Mouse (Mus musculus) CH12.LX (cell line): ENCODE data around the gene Ddn. TPM values are rescaled to one million over a fixed set of nuclear protein-coding genes. Genes with fewer than 3 reads are reported as not detected.

Experiments used
- DNase-seq: peaks from one replicate; pipeline ENCODE4 v3.0.0-alpha.2; 2013; ENCODE audit errors: extremely low read depth
- H3K27ac ChIP-seq: 2 replicates; pipeline ENCODE4 v1.5.1; 2012; ENCODE audit warnings: low read depth, mild to moderate bottlenecking, control low read depth, moderate library complexity; ENCODE audit not compliant: insufficient read depth
- H3K27me3 ChIP-seq: replicated peaks from 2 replicates; pipeline ENCODE3; 2012; ENCODE audit warnings: inconsistent platforms
- H3K36me3 ChIP-seq, 2 experiments: replicated peaks in 1 of 2; 2 replicates each; pipeline versions ENCODE3 to v1.6.1; 2012; ENCODE audit warnings: inconsistent platforms in 1 of 2, low read length in 1 of 2, mild to moderate bottlenecking in 1 of 2, mixed read lengths in 1 of 2, moderate library complexity in 1 of 2; ENCODE audit not compliant: control insufficient read depth in 1 of 2, insufficient read depth in 1 of 2
- H3K4me1 ChIP-seq, 2 experiments: 2 replicates each; pipeline ENCODE4 v1.6.1; 2012; ENCODE audit warnings: inconsistent platforms in 1 of 2, moderate library complexity in 1 of 2; ENCODE audit not compliant: insufficient read depth in 2 of 2, control insufficient read depth in 1 of 2
- H3K4me2 ChIP-seq: 2 replicates; pipeline ENCODE4 v1.6.1; 2012; ENCODE audit warnings: low read depth, mild to moderate bottlenecking, control low read depth; ENCODE audit not compliant: poor library complexity, insufficient read depth, severe bottlenecking
- H3K4me3 ChIP-seq, 3 experiments: fragments of 150-350 bp in 1 of 3; sonication (generic) in 1 of 3; replicated peaks in 1 of 3; 2 replicates each; pipeline versions ENCODE3 to v1.5.1; 2011 to 2012; ENCODE audit warnings: low read depth in 2 of 3, low read length in 2 of 3, mild to moderate bottlenecking in 2 of 3, moderate library complexity in 2 of 3, control low read depth in 1 of 3, improper control_type of control experiment in 1 of 3, inconsistent platforms in 1 of 3, mixed read lengths in 1 of 3; ENCODE audit not compliant: poor library complexity in 1 of 3
- H3K79me2 ChIP-seq: replicated peaks from 2 replicates; pipeline ENCODE4 v1.6.1; 2012; ENCODE audit warnings: mild to moderate bottlenecking, moderate library complexity; ENCODE audit not compliant: control insufficient read depth, poor library complexity, insufficient read depth, severe bottlenecking; ENCODE audit errors: extremely low read depth
- H3K9ac ChIP-seq: 2 replicates; pipeline ENCODE4 v1.6.1; 2012; ENCODE audit warnings: low read depth, mild to moderate bottlenecking, control low read depth, moderate library complexity; ENCODE audit not compliant: insufficient read depth
- H3K9me3 ChIP-seq: replicated peaks from 2 replicates; pipeline ENCODE3; 2012; ENCODE audit warnings: low read length, inconsistent platforms, mixed read lengths
- BHLHE40 ChIP-seq: IDR thresholded peaks from 2 replicates; pipeline ENCODE4 v1.6.1; 2011; ENCODE audit warnings: mild to moderate bottlenecking, low read depth, low read length, improper control_type of control experiment
- CHD2 ChIP-seq: IDR thresholded peaks from 2 replicates; pipeline ENCODE4 v1.6.1; 2011; ENCODE audit warnings: low read length, improper control_type of control experiment
- CTCF ChIP-seq, 2 experiments: IDR thresholded peaks in 1 of 2; conservative IDR thresholded peaks in 1 of 2; 2 replicates each; pipeline ENCODE4 v1.5.1; 2011 to 2012; ENCODE audit warnings: low read depth in 2 of 2, low read length in 2 of 2, improper control_type of control experiment in 1 of 2, inconsistent platforms in 1 of 2, mild to moderate bottlenecking in 1 of 2, moderate library complexity in 1 of 2
- E2F4 ChIP-seq: IDR thresholded peaks from 2 replicates; pipeline ENCODE4 v1.6.1; 2011; ENCODE audit warnings: low read depth, low read length, improper control_type of control experiment; ENCODE audit not compliant: insufficient replicate concordance
- ELF1 ChIP-seq: IDR thresholded peaks from 2 replicates; pipeline ENCODE4 v1.6.1; 2014; ENCODE audit warnings: low read depth, mild to moderate bottlenecking, inconsistent platforms, low read length, improper control_type of control experiment
- EP300 ChIP-seq: IDR thresholded peaks from 2 replicates; pipeline ENCODE4 v1.6.1; 2011; ENCODE audit warnings: low read length, improper control_type of control experiment
- ETS1 ChIP-seq: conservative IDR thresholded peaks from 2 replicates; pipeline ENCODE4 v1.6.1; 2012; ENCODE audit warnings: low read depth, mild to moderate bottlenecking, inconsistent platforms, low read length, improper control_type of control experiment, moderate library complexity
- HCFC1 ChIP-seq: IDR thresholded peaks from 2 replicates; pipeline ENCODE4 v1.6.1; 2012; ENCODE audit warnings: low read depth, mild to moderate bottlenecking, inconsistent platforms, low read length, improper control_type of control experiment
- IRF4 ChIP-seq: IDR thresholded peaks from 2 replicates; pipeline ENCODE4 v1.6.1; 2014; ENCODE audit warnings: low read depth, mild to moderate bottlenecking, inconsistent platforms, low read length, improper control_type of control experiment
- JUN ChIP-seq: IDR thresholded peaks from 2 replicates; pipeline ENCODE4 v1.6.1; 2011; ENCODE audit warnings: low read depth, mild to moderate bottlenecking, low read length, improper control_type of control experiment, moderate library complexity; ENCODE audit not compliant: insufficient read depth
- MAFK ChIP-seq: IDR thresholded peaks from 2 replicates; pipeline ENCODE4 v1.6.1; 2011; ENCODE audit warnings: low read length, improper control_type of control experiment; ENCODE audit not compliant: insufficient replicate concordance
- MAX ChIP-seq: IDR thresholded peaks from 2 replicates; pipeline ENCODE4 v1.6.1; 2011; ENCODE audit warnings: low read length, improper control_type of control experiment
- MAZ ChIP-seq: IDR thresholded peaks from 2 replicates; pipeline ENCODE4 v1.6.1; 2012; ENCODE audit warnings: low read depth, mild to moderate bottlenecking, inconsistent platforms, low read length, improper control_type of control experiment, moderate library complexity
- MEF2A ChIP-seq: IDR thresholded peaks from 2 replicates; pipeline ENCODE4 v1.6.1; 2014; ENCODE audit warnings: low read depth, mild to moderate bottlenecking, inconsistent platforms, low read length, improper control_type of control experiment, borderline replicate concordance
- MXI1 ChIP-seq: IDR thresholded peaks from 2 replicates; pipeline ENCODE4 v1.6.1; 2011; ENCODE audit warnings: mild to moderate bottlenecking, low read depth, low read length, improper control_type of control experiment
- MYC ChIP-seq: IDR thresholded peaks from 2 replicates; pipeline ENCODE4 v1.6.1; 2011; ENCODE audit warnings: low read depth, mild to moderate bottlenecking, improper control_type of control experiment, low read length
- NELFE ChIP-seq: IDR thresholded peaks from 2 replicates; pipeline ENCODE4 v1.6.1; 2011; ENCODE audit warnings: low read depth, low read length, improper control_type of control experiment
- NRF1 ChIP-seq: IDR thresholded peaks from 2 replicates; pipeline ENCODE4 v1.6.1; 2014; ENCODE audit warnings: low read depth, mild to moderate bottlenecking, inconsistent platforms, low read length, improper control_type of control experiment, moderate library complexity
- POLR2A ChIP-seq: IDR thresholded peaks from 2 replicates; pipeline ENCODE4 v1.6.1; 2011; ENCODE audit warnings: low read depth, mild to moderate bottlenecking, improper control_type of control experiment, low read length
- POLR2AphosphoS2 ChIP-seq: IDR thresholded peaks from 2 replicates; pipeline ENCODE4 v1.6.1; 2011; ENCODE audit warnings: low read depth, low read length, improper control_type of control experiment
- RAD21 ChIP-seq: IDR thresholded peaks from 2 replicates; pipeline ENCODE4 v1.6.1; 2011; ENCODE audit warnings: low read depth, mild to moderate bottlenecking, low read length, improper control_type of control experiment, moderate library complexity
- SIN3A ChIP-seq: IDR thresholded peaks from 2 replicates; pipeline ENCODE4 v1.6.1; 2012; ENCODE audit warnings: low read length, improper control_type of control experiment, inconsistent platforms
- SMC3 ChIP-seq: IDR thresholded peaks from 2 replicates; pipeline ENCODE4 v1.6.1; 2011; ENCODE audit warnings: low read depth, low read length, improper control_type of control experiment
- TCF12 ChIP-seq: IDR thresholded peaks from 2 replicates; pipeline ENCODE4 v1.6.1; 2014; ENCODE audit warnings: low read depth, mild to moderate bottlenecking, inconsistent platforms, low read length, improper control_type of control experiment
- UBTF ChIP-seq: IDR thresholded peaks from 2 replicates; pipeline ENCODE4 v1.6.1; 2012; ENCODE audit warnings: low read depth, mild to moderate bottlenecking, inconsistent platforms, low read length, improper control_type of control experiment, moderate library complexity
- USF2 ChIP-seq: conservative IDR thresholded peaks from 2 replicates; pipeline ENCODE4 v1.6.1; 2011; ENCODE audit warnings: low read depth, low read length, improper control_type of control experiment
- ZKSCAN1 ChIP-seq: IDR thresholded peaks from 2 replicates; pipeline ENCODE4 v1.6.1; 2012; ENCODE audit warnings: low read depth, inconsistent platforms, low read length, improper control_type of control experiment, borderline replicate concordance
- ZMIZ1 ChIP-seq: IDR thresholded peaks from 2 replicates; pipeline ENCODE4 v1.6.1; 2012; ENCODE audit warnings: low read depth, mild to moderate bottlenecking, inconsistent platforms, low read length, improper control_type of control experiment
- ZNF384 ChIP-seq: IDR thresholded peaks from 2 replicates; pipeline ENCODE4 v1.6.1; 2012; ENCODE audit warnings: low read depth, low read length, improper control_type of control experiment, inconsistent platforms
- dilution Hi-C: fragments of 300-500 bp; cut with MboI; formaldehyde crosslinking; loops from 2 replicates; pipeline ENCODE4 v1.14.3; 2020; ENCODE audit warnings: low sequenced_read_pairs; ENCODE audit not compliant: extremely low pct_unique_long_range_greater_than_20kb, extremely low pct_ligation_motif_present
- in situ Hi-C: fragments of 300-500 bp; cut with MboI; formaldehyde crosslinking; loops from 3 replicates; pipeline ENCODE4 v1.14.3; 2019; ENCODE audit warnings: low sequenced_read_pairs, low pct_ligation_motif_present, low pct_unique_long_range_greater_than_20kb, mixed read lengths
- polyA plus RNA-seq: library from polyadenylated mRNA; unstranded; fragments of >175 nt; gene quantifications from 2 replicates; pipeline ENCODE4 v1.2.1, GENCODE M21; 2012; ENCODE audit warnings: low read depth; ENCODE audit not compliant: insufficient read length
- total RNA-seq, 2 experiments: library from RNA; depleted of rRNA; stranded (reverse); fragments of 300-350 nt in 1 of 2; fragments of >200 nt in 1 of 2; gene quantifications; 2 replicates each; pipeline ENCODE4 v1.2.3; 2012 to 2014

Ddn gene
- total and polyA plus RNA-seq, 3 experiments = 0.04 TPM; not detected in 2

GRCm38 (mm10) chr15:98776280-98777004 lies 32.8 kb downstream of the Ddn start:
- Histone ChIP-seq H3K9ac (peak overlapping the region; percentile 42), H3K4me3 (peak overlapping the region; percentile 57 to 64 (median 62)), H3K4me1 (peaks cover 15 to 59% of the 10 kb centered on the region in 2 experiments), H3K9me3 (no peaks in the 10 kb centered on the region), H3K4me2 (peak overlapping the region; percentile 67)
- TF ChIP-seq CHD2 (peak; percentile 60), MAFK (no peak; the same call in 1 of the 2 replicates), ZMIZ1 (peak; percentile 80), NELFE (peak; percentile 47), HCFC1 (peak; percentile 33; the same call in 1 of the 2 replicates), RAD21 (no peak; the same call in none of the 2 replicates), BHLHE40 (peak; percentile 70), MAZ (peak; percentile 81), SMC3 (peak; percentile 21), SIN3A (peak; percentile 77), E2F4 (0 out of 2 replicates have a peak, but pooled peaks have one; percentile 51), ZKSCAN1 (no peak), POLR2A (peak; percentile 61; the same call in 1 of the 2 replicates), JUN (no peak), MAX (peak; percentile 60), ZNF384 (no peak; the same call in 1 of the 2 replicates), USF2 (no peak), CTCF (conservative IDR thresholded peaks at IDR 0.05 in 1 of 2, IDR thresholded peaks at IDR 0.05 in 1 of 2; ENCODE audit: low read depth in 2 of 2, low read length in 2 of 2) (peak in 1 of 2 experiments; percentile 48; a peak in 2 of 4 replicates), IRF4 (peak; percentile 81), MEF2A (peak; percentile 83), ETS1 (peak; percentile 74), EP300 (peak; percentile 73), ELF1 (peak; percentile 66; the same call in 1 of the 2 replicates), POLR2AphosphoS2 (no peak), NRF1 (peak; percentile 65), UBTF (peak; percentile 98; the same call in 1 of the 2 replicates), MXI1 (peak; percentile 67; the same call in 1 of the 2 replicates), MYC (no peak), TCF12 (peak; percentile 97)
- TF ChIP-seq, all 38 proteins: peak for 21
- peaks cover 2% of the 10 kb centered on the region for H3K27me3 ChIP-seq
- peak; percentile 84 for DNase-seq
- dilution Hi-C loops (no loop called here), in situ Hi-C loops (no loop called here)
- H3K27ac ChIP-seq = peak overlapping the region; percentile 83
- peaks cover 9 to 29% of the 10 kb centered on the region in 2 experiments for H3K36me3 ChIP-seq
- H3K79me2 ChIP-seq = no peaks in the 10 kb centered on the region
